Mouse (Mus musculus) lung, postnatal 36 days (tissue): ENCODE measurements at regions not wholly inside any gene's neighbourhood (a gene's known extent, or its start where the extent isn't known, plus 50 kb on each side); places are given as distances from the start of the nearest gene placed in this dataset.

ENCODE experiments used
- DNase-seq: peaks from one replicate; pipeline ENCODE4 v3.0.0; 2022; ENCODE audit warnings: mixed read lengths

DNA sequence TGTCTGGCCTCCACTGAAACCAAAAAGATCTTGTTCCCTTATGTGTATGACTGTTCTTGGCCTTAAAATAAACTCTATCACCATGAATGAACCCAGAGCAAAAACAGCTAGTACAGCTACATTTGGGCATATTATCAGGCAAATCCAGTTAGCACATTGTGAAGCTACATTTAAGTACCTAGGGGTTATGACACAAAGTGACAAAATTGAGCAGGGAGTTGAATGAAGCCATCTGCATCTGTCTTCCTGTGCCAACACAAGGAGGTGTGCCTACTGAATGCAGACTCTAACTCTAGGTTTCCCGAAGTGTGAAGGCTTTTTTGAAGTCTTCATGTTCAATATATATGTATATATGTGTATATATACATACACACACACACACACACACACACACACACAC, 169.9 kb upstream of the Tmem161b start:
- no peak for DNase-seq

DNA sequence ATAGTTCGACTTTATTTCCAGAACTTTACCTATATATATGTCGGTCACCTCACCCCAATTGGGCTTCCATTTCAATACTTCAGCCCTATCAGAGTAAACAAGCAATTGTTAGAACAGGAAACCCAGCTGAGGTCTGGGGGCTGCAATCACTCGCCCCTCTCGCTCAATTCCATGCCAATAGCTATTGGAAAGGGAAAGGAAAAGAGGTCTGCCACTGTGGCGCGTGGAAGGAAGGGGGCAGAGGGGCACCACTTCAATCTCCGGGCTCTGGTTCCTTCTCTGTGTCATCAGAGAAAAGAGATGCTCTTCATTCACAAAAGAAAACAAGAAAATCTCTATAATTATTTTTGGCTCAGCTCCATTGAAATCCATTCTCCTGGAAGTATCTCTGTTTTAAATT, 167.1 kb upstream of the Tmem161b start:
- no peak for DNase-seq

DNA sequence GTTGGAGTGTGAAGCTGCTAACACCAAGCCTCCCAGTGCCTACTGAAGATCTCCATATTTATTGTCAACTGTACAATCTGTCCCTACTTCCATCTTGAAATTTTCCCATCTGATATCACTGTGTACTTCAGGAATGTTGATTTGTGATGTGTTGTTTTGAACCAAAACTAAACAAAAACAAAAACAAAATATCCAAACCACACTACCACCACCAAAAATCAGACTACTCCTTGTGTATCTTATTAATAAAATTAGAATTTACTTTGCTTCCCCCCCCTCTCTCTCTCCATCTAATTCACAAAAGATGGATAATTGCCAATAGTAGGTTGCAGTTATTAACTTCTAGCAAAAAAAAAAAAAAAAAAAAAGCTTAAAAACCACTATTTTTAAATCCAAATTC, 166.5 kb upstream of the Tmem161b start:
- no peak for DNase-seq

DNA sequence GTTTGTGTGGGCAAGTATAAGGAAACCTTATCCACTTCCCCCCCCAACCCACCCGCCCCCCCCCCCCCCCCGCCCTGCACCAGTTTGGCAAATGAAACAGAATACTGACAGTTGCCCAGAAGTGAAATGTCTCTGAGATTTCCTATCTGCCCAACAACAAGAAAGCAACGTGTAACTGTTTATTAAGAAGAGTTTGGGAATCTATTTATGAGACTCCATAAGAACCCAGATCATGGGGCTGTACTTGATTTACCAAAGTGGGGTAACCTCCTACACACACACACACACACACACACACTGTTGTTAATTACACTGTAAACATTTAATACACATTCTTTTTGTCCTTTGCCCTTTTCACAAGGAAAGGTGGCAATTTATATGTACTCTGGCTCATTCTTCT, 165.6 kb upstream of the Tmem161b start:
- no peak for DNase-seq

DNA sequence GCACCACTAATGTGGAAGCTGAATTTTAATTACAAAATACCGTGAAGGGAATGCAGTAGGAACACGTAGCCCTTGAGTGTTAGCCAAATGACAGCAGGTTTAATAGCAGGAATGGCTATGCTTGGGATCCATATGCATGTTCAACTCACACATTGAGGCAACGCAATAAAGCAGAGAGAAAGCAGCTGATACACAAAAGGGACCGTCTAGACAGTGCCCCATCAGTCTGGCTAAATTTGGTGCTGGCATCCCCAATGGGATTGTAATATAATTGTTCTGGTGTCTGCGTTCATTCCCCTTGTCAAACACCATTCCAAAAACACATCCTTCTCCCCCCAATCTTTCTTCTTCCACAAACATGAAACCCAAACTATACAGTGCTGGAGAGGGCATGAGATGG, 165.1 kb upstream of the Tmem161b start:
- no peak for DNase-seq

DNA sequence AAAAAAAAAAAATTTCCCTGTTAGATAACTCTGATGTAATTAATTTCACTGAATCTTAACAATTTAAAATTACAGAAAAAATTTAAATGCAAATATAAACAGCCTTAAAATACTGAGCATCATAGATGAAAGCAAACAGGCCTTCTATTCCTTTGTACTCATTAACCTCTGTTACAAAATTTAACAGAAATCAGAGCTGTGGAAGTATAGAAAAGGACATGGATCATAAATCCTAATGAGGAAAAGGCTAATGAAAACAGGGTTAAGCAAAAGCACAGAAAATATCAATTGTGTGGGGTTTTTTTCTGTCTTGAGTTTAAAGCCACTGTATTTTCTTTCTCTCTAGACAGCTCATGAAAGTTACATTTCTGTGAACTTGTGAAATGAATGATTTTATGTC, 164.6 kb upstream of the Tmem161b start:
- no peak for DNase-seq

DNA sequence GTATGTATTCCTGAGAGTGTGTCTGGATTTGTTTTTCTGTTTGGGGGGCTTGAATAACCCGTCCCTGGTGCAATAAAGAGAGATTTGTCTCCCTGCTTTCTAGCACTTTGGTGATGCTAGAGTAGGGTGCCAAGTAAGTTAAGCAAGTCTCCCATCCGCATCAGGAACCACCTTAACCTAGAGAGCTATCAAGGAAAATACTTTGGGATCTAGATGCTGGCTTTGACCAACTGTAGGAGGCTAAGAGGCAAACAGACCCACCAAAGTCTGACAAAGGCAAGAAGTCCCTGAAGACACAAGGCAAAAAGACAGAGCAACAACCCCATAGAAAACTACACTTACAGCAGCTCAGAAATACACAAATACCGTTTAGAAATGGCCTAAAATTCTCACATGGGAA, 163.8 kb upstream of the Tmem161b start:
- no peak for DNase-seq

DNA sequence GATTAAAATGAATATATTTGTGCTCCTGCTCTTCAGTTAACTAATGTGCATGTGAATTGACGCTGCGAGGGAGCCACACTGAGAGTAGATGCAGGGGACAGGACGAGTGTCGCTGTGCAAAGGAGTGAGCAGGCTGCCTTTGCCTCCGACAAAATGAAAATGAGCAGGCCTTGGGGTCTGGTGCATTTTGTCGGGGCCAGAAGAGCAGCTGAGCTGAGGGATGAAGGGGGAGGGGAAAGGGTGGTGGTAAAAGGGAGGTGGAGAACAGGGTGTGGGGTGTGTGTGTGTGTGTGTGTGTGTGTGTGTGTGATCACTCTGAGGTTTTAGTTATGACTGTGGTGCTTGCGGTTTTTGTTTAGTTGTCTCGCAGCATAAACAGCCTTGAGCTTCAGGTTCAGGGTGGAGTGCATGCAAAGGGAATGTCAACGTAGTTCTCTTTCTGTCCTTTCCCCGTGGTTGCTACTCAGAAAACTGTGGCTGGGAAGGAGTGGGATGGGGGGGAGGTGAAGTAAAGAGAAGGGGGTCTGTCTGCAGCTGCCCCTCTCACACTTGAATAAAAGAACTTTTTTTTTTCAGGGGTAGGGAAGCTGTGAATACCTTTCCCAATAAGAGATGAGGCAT, 163.0 kb upstream of the Tmem161b start:
- DNase-seq = no peak

DNA sequence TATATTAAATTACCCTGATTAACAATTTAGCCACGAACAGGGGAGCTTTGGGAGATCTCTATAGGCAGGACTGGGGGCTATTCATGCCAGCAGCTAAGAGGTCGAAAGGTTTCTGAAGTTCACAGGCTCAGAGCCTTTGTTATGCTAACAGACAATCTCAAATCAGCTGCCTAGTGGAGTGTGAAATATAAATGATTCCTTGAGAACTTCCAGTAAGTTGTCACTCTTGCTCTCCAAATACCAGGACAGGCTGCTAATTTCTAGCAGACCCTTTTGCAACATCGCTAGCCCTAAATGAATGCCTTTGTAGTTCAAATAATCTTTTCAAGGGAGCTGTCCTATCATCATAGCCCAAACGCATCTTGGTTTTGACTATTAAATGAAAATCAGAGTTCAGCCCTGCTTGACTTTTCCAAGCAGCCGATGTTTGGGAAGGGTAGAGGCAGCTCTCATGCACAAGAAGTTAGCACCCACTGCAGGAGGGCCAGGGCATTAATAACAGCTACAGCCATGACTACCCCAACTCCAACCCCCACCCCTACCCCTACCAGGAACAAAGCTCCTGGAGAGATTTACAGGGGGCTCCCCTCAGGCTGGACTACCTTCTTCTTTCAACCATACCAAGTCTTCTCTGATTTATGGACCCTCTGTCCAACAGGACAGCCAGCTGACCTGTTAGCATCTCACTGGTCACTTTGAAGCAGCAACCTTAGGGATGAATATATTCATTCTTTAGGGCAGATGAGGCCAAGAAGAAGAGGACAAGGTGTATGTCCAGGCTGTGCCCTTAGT, 162.2 kb upstream of the Tmem161b start:
- no peak for DNase-seq

DNA sequence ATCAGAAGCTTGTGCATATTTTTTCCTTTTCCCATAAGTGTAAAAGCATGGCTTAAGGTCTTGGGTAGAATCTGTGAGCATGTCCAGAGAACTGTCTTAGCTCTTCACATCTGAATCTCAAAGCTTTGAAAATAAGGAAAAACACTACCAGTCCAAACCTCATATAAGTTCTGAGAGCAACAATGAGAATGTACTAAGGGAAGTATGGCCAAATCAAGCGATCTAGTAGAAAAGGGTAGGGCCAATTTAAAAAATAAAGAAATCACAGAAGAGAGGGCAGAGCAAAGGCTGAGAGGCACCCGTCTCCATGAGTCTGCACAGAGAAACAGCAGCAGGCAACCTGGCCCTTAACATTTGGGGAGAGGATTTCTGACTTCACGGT, 161.7 kb upstream of the Tmem161b start:
- DNase-seq = no peak

DNA sequence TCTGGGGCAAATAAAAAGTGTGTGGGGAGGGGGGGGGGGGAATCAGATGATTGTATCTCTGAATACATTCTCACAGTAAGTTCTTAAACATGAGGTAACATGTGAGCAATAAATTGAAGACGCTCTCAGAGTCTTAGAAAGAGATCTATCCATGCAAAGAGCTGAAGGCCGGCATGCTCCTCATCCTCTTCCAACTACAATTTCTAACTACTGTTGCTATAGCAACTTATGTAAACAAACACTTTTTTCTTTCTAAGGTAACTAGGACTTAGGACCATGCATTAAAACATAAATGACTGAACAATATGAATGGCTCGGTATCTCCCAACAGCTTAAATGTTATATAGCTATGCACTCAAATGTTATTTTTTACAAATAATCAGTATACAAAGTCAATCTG, 161.2 kb upstream of the Tmem161b start:
- no peak for DNase-seq

DNA sequence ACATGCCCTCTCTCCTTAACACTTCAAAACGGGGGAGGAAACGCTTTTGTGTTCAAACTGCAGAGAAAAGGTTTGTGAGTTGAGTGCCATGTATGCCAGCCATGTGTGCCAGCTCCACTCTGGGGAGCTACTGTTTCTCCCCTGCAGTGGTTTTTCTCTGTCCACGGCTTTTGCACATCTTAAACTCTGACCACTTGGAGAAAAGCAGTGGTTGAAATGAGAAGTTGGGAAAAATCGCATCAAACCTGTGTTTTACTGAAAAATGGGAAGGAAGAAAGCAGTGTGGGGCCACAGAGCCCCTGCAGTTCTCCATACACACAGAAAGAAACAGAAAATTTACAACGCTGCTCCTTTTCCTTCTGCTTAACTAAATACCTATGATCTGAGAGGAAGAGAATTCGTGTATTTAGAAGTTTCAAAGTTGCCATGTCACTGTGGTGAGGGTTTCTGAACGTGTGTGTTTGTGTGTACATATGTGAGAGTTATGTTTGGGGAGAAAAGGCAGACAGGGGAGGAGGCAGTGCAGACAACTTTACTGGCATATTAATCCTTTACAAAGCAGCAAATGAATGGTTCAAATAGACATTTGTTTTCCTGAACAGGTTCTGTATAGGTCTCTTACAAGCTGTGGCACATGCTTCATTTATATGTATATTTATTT, 160.1 kb upstream of the Tmem161b start:
- no peak for DNase-seq

DNA sequence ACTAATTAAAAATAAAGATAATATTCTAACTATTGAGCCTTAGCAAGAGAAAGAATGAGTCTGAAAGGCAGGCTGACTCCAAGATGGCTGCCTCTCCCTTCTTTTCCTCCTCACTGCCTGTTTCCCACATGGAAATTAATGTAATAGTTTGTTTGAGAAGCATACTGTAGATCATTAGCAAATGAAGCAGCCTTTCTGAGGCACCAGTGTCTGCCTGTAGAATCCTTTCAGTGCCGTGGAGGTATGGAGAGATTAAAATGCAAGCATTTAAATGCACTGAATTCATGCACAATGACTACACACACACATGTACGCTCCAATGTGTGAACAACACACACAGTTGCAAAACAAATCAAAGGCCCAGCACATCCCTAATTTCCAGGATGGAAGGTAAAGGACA, 159.5 kb upstream of the Tmem161b start:
- DNase-seq = no peak

DNA sequence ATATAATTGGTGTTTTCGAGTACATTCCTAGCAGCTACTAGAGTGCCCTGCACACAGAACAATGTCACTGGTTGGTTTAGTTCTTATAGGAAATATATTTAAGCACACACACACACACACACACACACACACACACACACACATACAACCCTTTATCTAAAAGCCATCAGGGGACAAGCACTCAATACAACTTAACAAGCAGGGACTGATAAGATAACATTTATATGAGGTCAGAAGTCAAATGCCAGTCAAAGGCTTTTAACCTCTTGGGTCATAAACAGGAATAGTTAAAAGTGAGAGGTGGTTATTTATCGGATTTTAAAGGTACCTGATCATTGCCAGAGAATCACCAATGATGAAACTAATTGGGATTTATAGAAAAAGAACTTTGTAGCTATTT, 158.7 kb upstream of the Tmem161b start:
- no peak for DNase-seq

DNA sequence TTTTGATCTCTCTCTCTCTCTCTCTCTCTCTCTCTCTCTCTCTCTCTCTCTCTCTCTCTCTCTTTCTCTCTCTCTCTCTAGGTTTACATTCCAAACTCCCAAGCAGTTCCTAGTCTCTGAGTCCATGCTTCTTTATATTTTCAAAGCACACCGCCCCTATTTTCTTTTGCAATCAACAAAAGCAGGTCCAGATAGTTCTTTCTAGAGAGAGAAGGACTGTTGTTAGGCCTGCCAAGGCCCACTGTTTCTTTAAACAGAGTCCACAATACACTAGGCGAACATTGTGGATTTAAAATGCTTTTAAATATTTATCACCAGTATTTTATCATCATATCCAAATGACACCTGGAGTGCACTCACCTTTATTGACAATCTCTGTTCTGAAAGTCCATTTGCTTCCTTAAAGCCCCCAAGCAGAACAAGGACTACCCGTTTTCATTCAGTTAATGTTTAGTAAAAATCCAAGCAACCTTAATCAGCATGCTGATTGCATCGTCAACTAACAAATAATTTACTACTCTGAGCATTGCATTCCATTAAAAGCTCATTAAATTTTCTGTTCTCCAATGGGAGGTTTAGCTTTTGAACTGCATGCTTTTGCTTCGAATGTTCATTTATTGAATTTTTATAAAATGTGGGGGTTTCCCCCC, 157.7 kb upstream of the Tmem161b start:
- DNase-seq = no peak

DNA sequence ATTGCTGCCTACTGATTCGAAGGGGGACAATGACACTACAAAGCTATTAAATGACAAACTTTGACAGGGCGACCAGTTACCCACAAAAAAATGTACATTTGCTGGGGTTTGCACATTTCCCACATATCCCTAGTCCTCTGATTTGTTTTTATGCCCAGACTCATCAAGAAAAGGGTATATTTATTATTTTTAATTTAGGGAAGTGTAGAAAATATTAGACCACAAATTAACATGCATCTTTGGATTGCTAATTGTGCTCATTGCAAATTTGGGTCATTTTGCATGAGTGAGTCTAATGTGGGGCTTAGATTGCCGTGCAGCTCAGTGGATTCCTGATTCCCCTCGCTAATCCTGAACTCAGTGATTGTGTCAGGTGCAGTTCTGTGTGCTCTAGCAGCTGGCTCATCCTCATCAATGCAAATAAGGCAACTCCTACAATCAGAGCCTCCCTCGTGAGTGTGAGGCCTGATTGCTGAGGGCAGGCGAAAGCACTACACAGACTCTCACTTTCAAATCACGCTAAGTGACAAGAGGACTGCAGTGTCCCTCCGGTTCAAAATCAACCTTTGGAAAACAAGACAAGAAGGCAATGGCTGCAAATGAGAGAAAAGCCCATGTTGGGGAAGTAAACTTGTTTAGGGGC, 156.7 kb upstream of the Tmem161b start:
- no peak for DNase-seq

DNA sequence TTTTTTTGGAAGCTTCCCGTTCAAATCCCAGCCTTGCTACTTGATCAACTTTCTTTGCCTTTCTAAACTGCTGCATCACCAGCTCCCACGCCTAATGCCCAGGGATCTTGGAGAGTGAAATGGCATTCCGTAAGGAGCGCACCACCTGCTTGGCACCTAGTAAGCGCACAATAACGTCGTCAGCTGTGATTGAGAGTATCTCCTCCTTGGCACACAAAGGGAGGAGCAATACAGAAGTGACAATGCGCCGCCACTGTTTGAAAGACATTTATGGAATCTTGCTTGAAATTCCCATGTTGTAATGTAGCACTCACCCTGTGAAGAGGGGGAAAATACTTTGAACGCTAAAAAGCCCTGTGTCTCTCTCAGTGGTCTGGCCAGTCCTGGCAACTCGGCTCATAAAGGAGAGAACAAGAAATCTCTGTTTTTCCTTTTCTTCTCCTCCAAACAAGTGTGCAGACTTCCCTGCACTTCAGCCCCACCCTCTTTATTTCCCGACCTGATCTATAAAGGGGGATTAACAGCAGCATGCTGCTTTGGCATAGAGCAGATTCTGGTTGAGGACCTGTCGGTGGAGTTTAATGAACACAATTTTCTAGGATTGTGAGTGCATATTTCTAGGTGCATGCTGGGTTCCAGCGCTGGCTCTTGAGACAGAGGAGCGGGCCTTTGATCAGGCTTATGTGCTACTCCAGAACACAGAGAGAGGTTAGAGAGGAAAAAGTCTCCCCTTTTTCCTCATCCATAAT, 155.7 kb upstream of the Tmem161b start:
- DNase-seq = no peak

DNA sequence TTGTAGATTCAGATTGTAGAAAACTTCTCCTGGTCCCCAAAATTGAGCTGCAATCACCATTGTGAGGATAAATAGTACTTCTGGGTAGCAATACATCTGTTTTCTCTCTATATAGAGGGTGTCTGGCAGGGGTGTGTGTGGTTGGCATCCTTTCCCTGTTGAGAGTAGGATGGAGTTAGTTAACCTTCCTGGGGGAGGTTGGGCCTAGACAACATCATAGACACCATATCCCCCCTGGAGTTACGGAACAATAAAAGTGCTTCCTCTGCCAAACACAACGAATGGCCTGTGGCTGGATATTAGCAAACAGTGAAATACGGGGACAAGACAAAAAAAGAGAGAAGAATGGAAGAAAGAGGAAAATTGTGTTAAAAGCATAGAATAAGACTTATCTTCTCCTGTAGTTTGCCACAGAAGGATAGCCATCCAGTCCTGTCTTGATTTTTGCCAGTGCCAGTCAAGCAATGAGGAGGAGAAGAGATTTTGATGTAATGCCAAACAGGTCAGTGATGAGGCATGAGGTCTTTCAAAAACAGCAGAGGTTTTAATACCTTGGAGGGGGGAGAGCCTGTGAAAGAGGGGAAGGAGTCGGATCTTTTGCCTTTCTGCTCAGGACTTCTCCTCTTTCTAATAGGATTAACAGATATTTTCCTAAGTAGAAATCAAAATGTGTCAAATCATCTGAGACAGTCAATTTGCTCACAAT, 155.0 kb upstream of the Tmem161b start:
- no peak for DNase-seq

DNA sequence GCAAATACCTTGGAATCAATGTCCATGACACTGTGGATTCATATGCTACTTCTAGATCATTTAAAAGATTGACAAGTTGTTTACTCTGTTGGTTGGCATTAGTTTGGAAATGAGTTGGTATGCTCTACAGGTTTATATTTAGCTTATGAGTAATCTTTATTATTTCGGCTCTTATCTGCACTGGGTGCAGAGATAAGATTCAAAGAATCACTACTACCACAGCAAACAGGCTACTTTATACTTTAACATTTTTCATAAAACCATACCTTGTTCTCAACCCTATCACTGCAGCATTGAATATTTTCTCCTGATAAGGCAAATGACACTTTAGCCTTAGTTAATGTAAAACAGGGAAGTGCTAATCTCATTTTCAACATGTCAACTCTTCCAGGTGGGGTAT, 153.7 kb upstream of the Tmem161b start:
- no peak for DNase-seq
